Mouse (Mus musculus) A20 (cell line): ENCODE measurements around the gene Prrx2.
"Not testable (repeated sequence)": the region's sequence is repeated elsewhere in the genome, so short reads cannot be mapped to it uniquely, and the experiment has no call there.

Experiments used
- DNase-seq: peaks from one replicate; pipeline ENCODE4 v3.0.0-alpha.2; 2011; ENCODE audit warnings: low read depth, low spot score

Gene Prrx2

GRCm38 (mm10) chr2:30906641-30907040 lies 71.9 kb downstream of the Prrx2 start:
- no peak for DNase-seq

GRCm38 (mm10) chr2:30912291-30912773 lies 77.6 kb downstream of the Prrx2 start:
- no peak for DNase-seq

GRCm38 (mm10) chr2:30913022-30913421 lies 78.2 kb downstream of the Prrx2 start:
- no peak for DNase-seq

GRCm38 (mm10) chr2:30914836-30915235 lies 80.1 kb downstream of the Prrx2 start:
- DNase-seq, result no peak

- DNase-seq, result no peak
Observed at GRCm38 (mm10) chr2:30915376-30915775, 80.6 kb downstream of the Prrx2 start.

GRCm38 (mm10) chr2:30915933-30916332 lies 81.2 kb downstream of the Prrx2 start:
- not testable (repeated sequence) for DNase-seq

- DNase-seq, result no peak
Observed at GRCm38 (mm10) chr2:30917649-30918048, 82.9 kb downstream of the Prrx2 start.

- no peak for DNase-seq
Observed at GRCm38 (mm10) chr2:30918126-30918525, 83.4 kb downstream of the Prrx2 start.

GRCm38 (mm10) chr2:30918780-30919329 lies 84.1 kb downstream of the Prrx2 start:
- no peak for DNase-seq

- DNase-seq, result no peak
Observed at GRCm38 (mm10) chr2:30920216-30920615, 85.4 kb downstream of the Prrx2 start.

GRCm38 (mm10) chr2:30923099-30923498 lies 88.3 kb downstream of the Prrx2 start:
- DNase-seq, result no peak

GRCm38 (mm10) chr2:30925181-30925580 lies 90.4 kb downstream of the Prrx2 start:
- DNase-seq, result no peak

- no peak for DNase-seq
Observed at GRCm38 (mm10) chr2:30926381-30926780, 91.6 kb downstream of the Prrx2 start.

GRCm38 (mm10) chr2:30927151-30927781 lies 92.5 kb downstream of the Prrx2 start:
- no peak for DNase-seq

GRCm38 (mm10) chr2:30927844-30928628 lies 93.3 kb downstream of the Prrx2 start:
- DNase-seq, result peak; percentile 62

GRCm38 (mm10) chr2:30928893-30929482 lies 94.2 kb downstream of the Prrx2 start:
- DNase-seq, result no peak

- no peak for DNase-seq
Observed at GRCm38 (mm10) chr2:30929483-30930045, 94.8 kb downstream of the Prrx2 start, which contains the start of gene Ptges. Ptges (minus strand) TSS chr2:30929863.

- not testable (repeated sequence) for DNase-seq
Observed at GRCm38 (mm10) chr2:30930846-30931245, 96.1 kb downstream of the Prrx2 start.
